Mouse (Mus musculus) spleen, adult 2 months (tissue): Measurements from ENCODE around the gene Ppp1r14a.

ENCODE experiments used
- CTCF ChIP-seq: fragments of 200-500 bp; IDR thresholded peaks from 2 replicates; pipeline ENCODE4 v1.5.1; 2011; ENCODE audit warnings: mild to moderate bottlenecking, inconsistent platforms; ENCODE audit not compliant: insufficient read depth, insufficient read length, insufficient replicate concordance; ENCODE audit errors: extremely low read depth
- POLR2A ChIP-seq: fragments of 200-500 bp; IDR thresholded peaks from 2 replicates; pipeline ENCODE4 v1.6.1; 2011; ENCODE audit warnings: low read depth, low read length, inconsistent platforms

DNA sequence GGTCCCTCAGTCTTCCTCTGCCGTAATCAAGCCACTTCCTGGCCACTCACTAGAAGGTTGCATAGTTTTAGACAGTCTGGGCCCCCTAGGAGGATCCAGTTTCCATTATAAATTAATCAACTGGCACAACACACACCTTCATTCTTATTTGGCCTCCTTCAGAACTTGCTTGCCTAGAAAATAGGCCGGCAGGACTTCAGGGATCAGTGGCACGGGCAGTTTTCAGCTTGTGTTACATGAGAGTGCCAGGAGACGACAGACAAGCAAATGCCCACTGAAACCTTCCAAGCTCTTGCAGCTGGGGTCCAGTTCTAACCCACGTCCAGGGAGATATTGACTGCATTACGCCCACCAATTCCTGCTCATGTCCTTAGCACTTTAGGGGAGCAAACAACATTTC, 27.0 kb upstream of the Ppp1r14a start:
- TF ChIP-seq POLR2A (no peak), CTCF (no peak)
